Mouse (Mus musculus): ENCODE results near the gene Rreb1. TPM values are rescaled to one million over a fixed set of nuclear protein-coding genes. Genes with fewer than 3 reads are reported as not detected.

The Rreb1 gene
- polyA plus RNA-seq, 1 experiment from 2014 or later: 6.1 TPM

GRCm38 (mm10) chr13:37967052-37967437, 188.8 kb downstream of the Rreb1 start:
- Histone ChIP-seq H3K9ac (no peak overlapping the region), H3K27ac (peak overlapping the region; percentile 74), H3K4me2 (replicated peaks) (no peak overlapping the region; the same call in 1 of the 2 replicates), H3K4me1 (peaks cover 32% of the 10 kb centered on the region), H3K36me3 (no peaks in the 10 kb centered on the region), H3K27me3 (peaks cover 15% of the 10 kb centered on the region; the same call in 1 of the 2 replicates), H3K9me3 (replicated peaks) (no peaks in the 10 kb centered on the region), H3K4me3 (no peak overlapping the region)
- 0 out of 2 replicates have a peak, but pooled peaks have one; percentile 39 for ATAC-seq (ENCODE audit: low FRiP score)
- WGBS: 36% methylated on average over 12 of the region's 12 CpGs

GRCm38 (mm10) chr13:37967565-37967964, 189.4 kb downstream of the Rreb1 start:
- Histone ChIP-seq H3K4me1 (peaks cover 32% of the 10 kb centered on the region), H3K27me3 (peaks cover 15% of the 10 kb centered on the region; the same call in 1 of the 2 replicates), H3K27ac (peak overlapping the region; percentile 74), H3K9ac (no peak overlapping the region), H3K36me3 (no peaks in the 10 kb centered on the region), H3K9me3 (replicated peaks) (no peaks in the 10 kb centered on the region), H3K4me3 (no peak overlapping the region), H3K4me2 (replicated peaks) (no peak overlapping the region; the same call in 1 of the 2 replicates)
- 51% methylated on average over 10 of the region's 10 CpGs for WGBS
- no peak for ATAC-seq (ENCODE audit: low FRiP score)

GRCm38 (mm10) chr13:37969337-37969736, 191.1 kb downstream of the Rreb1 start:
- Histone ChIP-seq H3K9ac (no peak overlapping the region; the same call in 1 of the 2 replicates), H3K4me2 (replicated peaks) (no peak overlapping the region), H3K4me3 (no peak overlapping the region), H3K27me3 (peaks cover 7% of the 10 kb centered on the region; the same call in 1 of the 2 replicates), H3K27ac (no peak overlapping the region), H3K9me3 (replicated peaks) (no peaks in the 10 kb centered on the region), H3K36me3 (no peaks in the 10 kb centered on the region), H3K4me1 (peaks cover 23% of the 10 kb centered on the region)
- WGBS: 8% methylated on average over 14 of the region's 14 CpGs
- no peak for ATAC-seq (ENCODE audit: low FRiP score)

DNA sequence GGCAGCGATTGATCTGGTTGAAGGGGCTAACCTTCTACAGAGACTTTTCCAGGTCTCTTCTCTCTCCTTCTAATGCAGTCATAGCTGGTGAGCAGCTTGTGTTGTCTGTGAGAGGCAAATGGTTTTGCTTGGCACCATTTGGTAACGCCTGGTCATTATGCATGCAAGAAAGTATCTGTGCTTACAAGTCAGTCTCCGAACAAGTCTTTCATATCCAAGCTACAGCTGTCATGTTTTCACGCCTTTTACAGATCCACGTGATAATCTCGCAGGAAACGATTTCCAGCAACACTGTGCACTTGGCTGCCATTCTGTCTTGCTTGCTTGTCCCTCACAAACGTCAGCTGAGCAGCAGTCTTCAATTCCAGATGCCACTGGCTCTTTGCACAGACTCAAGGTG, 191.8 kb downstream of the Rreb1 start:
- Histone ChIP-seq H3K4me1 (peaks cover 19% of the 10 kb centered on the region), H3K36me3 (no peaks in the 10 kb centered on the region), H3K4me3 (no peak overlapping the region), H3K4me2 (replicated peaks) (no peak overlapping the region), H3K9me3 (replicated peaks) (no peaks in the 10 kb centered on the region), H3K27ac (no peak overlapping the region), H3K27me3 (0 out of 2 replicates have a peak, but pooled peaks cover under 1% of the 10 kb centered on the region), H3K9ac (no peak overlapping the region)
- no peak for ATAC-seq (ENCODE audit: low FRiP score)
- WGBS: 69% methylated on average over 8 of the region's 8 CpGs

GRCm38 (mm10) chr13:37970887-37971530, 192.8 kb downstream of the Rreb1 start:
- Histone ChIP-seq H3K36me3 (no peaks in the 10 kb centered on the region), H3K27me3 (no peaks in the 10 kb centered on the region), H3K4me1 (peaks cover 16% of the 10 kb centered on the region), H3K9ac (no peak overlapping the region), H3K27ac (no peak overlapping the region), H3K4me3 (no peak overlapping the region), H3K4me2 (replicated peaks) (no peak overlapping the region), H3K9me3 (replicated peaks) (no peaks in the 10 kb centered on the region)
- no peak for ATAC-seq (ENCODE audit: low FRiP score)
- WGBS: 89% methylated on average over 11 of the region's 11 CpGs

GRCm38 (mm10) chr13:37974036-37974435, 195.8 kb downstream of the Rreb1 start:
- Histone ChIP-seq H3K9me3 (replicated peaks) (no peaks in the 10 kb centered on the region), H3K9ac (no peak overlapping the region), H3K27me3 (no peaks in the 10 kb centered on the region), H3K36me3 (peaks cover 18% of the 10 kb centered on the region), H3K4me1 (no peaks in the 10 kb centered on the region), H3K4me3 (no peak overlapping the region), H3K27ac (no peak overlapping the region), H3K4me2 (replicated peaks) (no peak overlapping the region)
- 82% methylated on average over 6 of the region's 6 CpGs for WGBS
- ATAC-seq (ENCODE audit: low FRiP score): no peak

DNA sequence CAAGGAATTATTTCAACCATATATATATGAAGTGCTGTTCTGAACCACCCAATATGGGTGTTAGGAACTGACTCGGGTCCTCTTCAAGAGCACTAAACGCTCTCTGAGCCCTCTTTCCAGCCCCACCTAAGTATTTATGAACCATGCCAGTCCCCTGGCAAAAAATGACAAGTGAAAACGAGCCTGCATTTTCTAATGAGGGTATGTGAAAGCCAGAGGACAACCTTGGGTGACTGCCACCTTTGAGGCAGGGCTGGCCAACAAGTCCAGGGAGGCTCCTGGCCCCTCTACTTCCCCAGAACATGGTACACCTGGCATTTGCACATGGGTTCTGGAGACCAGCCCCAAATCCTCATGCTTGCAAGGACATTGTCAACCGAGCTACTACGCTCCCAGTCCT, 196.5 kb downstream of the Rreb1 start:
- Histone ChIP-seq H3K36me3 (peaks cover 25% of the 10 kb centered on the region), H3K4me2 (replicated peaks) (no peak overlapping the region), H3K9ac (no peak overlapping the region), H3K9me3 (replicated peaks) (no peaks in the 10 kb centered on the region), H3K4me1 (no peaks in the 10 kb centered on the region), H3K27ac (no peak overlapping the region), H3K27me3 (no peaks in the 10 kb centered on the region), H3K4me3 (no peak overlapping the region)
- ATAC-seq (ENCODE audit: low FRiP score): no peak
- 93% methylated on average over 5 of the region's 5 CpGs for WGBS

DNA sequence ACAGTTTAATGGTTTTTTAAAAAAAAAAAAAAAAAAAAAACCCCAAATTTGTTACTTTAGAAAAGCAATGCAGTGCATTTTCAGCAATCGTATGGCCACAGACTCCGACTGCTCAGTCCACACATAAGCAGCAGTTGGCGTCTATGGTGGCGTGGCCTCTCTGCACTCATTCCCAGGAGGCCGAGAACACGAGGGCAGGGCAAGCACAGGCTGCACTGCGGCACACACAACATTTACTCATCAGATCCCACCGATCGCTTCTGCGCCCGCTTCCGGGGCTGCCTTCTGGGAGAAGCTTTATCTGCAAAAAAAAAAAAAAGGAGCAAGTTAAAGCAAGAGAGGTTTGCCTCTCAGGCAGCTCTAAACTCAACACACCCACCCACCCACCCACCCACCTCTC, 201.3 kb downstream of the Rreb1 start:
- no peak overlapping the region for H3K4me3 ChIP-seq
- H3K9me3 ChIP-seq (replicated peaks): no peaks in the 10 kb centered on the region
- H3K27me3 ChIP-seq: no peaks in the 10 kb centered on the region
- peaks cover 66% of the 10 kb centered on the region for H3K36me3 ChIP-seq
- no peak overlapping the region for H3K9ac ChIP-seq
- ATAC-seq (ENCODE audit: low FRiP score): no peak
- no peaks in the 10 kb centered on the region for H3K4me1 ChIP-seq
- H3K4me2 ChIP-seq (replicated peaks): no peak overlapping the region
- WGBS: 93% methylated on average over 12 of the region's 12 CpGs
- no peak overlapping the region for H3K27ac ChIP-seq

DNA sequence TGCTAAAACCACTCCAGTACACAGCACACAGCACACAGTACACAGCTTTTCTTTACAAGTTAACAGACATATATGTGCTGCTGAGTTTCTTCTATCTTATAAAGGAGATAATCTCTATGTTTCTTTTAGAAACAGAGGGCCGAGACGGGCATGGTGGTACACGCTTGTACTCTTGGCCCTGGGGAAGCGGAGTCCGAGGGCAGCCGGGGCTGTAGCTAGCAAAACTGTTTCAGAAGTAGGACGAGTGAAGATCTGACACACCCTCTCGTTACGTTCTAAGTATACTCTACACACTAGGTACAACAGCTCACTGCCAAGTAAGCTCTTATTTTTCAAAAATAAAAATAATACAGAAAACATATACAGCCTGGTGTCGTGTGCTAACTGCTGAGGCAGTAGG, 202.1 kb downstream of the Rreb1 start:
- H3K27ac ChIP-seq: no peak overlapping the region
- no peak for ATAC-seq (ENCODE audit: low FRiP score)
- H3K4me3 ChIP-seq: no peak overlapping the region
- no peaks in the 10 kb centered on the region for H3K4me1 ChIP-seq
- H3K4me2 ChIP-seq (replicated peaks): no peak overlapping the region
- peaks cover 72% of the 10 kb centered on the region for H3K36me3 ChIP-seq
- H3K9me3 ChIP-seq (replicated peaks): no peaks in the 10 kb centered on the region
- 96% methylated on average over 10 of the region's 10 CpGs for WGBS
- H3K27me3 ChIP-seq: no peaks in the 10 kb centered on the region
- no peak overlapping the region for H3K9ac ChIP-seq

DNA sequence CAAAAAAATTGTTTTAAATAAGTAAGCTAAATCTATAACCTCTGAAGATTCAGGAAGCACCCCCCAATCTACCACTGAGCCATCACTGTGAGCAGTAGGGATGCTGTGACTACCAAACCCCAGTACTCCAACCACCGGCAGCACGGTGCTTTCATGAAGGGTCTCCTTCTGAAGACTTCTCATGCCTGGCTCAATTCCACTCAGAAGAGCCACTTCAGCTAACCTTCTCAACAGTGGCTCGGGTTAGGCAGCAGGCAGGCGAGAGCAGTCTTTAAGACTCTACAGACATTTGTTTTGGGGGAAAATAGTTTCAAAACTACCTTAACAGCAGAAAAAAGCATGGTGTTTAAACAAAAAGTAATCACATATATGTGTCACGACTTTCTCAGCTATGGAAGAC, 202.9 kb downstream of the Rreb1 start:
- ATAC-seq (ENCODE audit: low FRiP score): no peak
- Histone ChIP-seq H3K4me3 (no peak overlapping the region), H3K4me2 (replicated peaks) (no peak overlapping the region), H3K27me3 (no peaks in the 10 kb centered on the region), H3K27ac (no peak overlapping the region), H3K36me3 (peaks cover 77% of the 10 kb centered on the region), H3K9ac (no peak overlapping the region), H3K4me1 (no peaks in the 10 kb centered on the region), H3K9me3 (replicated peaks) (no peaks in the 10 kb centered on the region)
- WGBS: 94% methylated on average over 5 of the region's 5 CpGs

DNA sequence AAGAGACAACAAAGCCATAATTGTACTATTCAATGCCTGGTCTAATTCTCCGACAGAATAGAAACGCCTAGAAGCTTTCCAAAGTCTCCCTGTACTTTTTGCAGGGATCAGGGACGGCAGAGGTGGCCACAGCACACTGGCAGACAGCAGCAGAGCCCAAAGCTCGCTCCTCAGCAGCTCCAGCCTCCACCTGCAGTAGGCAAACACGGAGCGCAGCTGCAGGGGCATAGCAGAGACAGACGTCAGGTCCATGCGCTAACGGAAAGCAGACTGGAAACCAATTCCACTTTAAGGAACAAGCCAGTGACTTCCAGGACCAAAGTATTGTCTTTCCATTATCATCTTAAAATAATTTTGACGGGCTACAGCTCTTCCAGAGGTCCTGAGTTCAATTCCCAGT, 208.0 kb downstream of the Rreb1 start:
- H3K36me3 ChIP-seq: peaks cover 90% of the 10 kb centered on the region
- WGBS: 82% methylated on average over 10 of the region's 10 CpGs
- no peak overlapping the region for H3K4me3 ChIP-seq
- no peaks in the 10 kb centered on the region for H3K9me3 ChIP-seq (replicated peaks)
- no peaks in the 10 kb centered on the region for H3K27me3 ChIP-seq
- H3K4me1 ChIP-seq: no peaks in the 10 kb centered on the region
- no peak overlapping the region for H3K9ac ChIP-seq
- ATAC-seq (ENCODE audit: low FRiP score): no peak
- H3K4me2 ChIP-seq (replicated peaks): no peak overlapping the region
- H3K27ac ChIP-seq: no peak overlapping the region

DNA sequence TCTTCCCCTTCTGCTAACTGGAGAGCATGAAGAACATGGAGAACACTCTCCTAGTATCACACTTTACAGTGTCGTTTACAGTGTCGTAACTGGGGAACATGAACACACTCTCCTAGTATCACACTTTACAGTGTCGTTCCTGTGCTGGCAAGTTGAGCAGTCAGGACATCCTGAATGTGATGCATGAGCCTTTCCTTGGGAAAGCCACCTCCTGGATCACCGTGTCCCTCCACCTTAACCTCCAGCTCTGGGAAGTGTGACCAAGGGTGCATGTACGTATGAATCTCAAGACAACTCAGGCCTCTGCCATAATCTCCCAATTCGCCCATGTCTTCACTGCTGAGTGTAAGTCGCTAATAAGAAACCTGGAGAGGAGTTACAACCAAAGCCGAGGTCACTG, 211.5 kb downstream of the Rreb1 start:
- no peaks in the 10 kb centered on the region for H3K27me3 ChIP-seq
- peaks cover 62% of the 10 kb centered on the region for H3K36me3 ChIP-seq
- H3K4me3 ChIP-seq: no peak overlapping the region
- 94% methylated on average over 8 of the region's 8 CpGs for WGBS
- ATAC-seq (ENCODE audit: low FRiP score): no peak
- no peak overlapping the region for H3K9ac ChIP-seq
- no peak overlapping the region for H3K4me2 ChIP-seq (replicated peaks)
- H3K27ac ChIP-seq: no peak overlapping the region
- peaks cover 9% of the 10 kb centered on the region for H3K4me1 ChIP-seq
- H3K9me3 ChIP-seq (replicated peaks): no peaks in the 10 kb centered on the region

DNA sequence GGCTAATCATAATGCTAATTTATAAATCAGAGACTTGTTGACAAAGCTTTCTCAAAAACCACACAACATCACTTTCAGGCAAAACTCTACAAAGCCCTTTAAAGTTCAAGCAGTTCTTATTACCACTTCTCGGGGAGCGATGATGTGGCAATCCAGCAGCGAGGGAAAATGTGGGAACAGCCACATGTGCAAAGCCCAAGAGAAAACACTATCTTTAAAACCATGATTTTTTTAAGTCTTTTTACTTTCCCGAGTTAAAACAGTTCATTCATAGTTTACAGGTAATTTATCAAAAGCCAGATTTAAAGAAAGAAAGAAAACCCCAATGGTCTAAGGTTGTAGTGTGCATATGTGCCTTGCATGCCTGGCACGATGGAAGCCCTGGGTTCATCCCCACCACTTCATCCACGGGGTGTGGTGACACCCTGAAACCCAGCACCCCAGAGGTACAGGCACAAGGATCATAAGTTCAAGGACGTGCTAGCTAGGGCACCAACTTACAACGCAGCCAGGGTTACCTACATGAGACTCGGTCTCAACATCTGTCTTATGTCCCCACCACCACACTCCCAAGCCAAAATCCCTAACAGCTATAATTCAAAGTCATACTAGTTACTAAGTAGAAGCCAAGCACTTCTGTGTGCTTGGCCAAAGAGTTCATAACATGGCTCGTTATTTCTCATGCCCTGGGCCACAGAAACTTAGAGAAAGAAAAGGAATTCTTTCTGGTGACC, 214.6 kb downstream of the Rreb1 start:
- 15% methylated on average over 10 of the region's 10 CpGs for WGBS
- Histone ChIP-seq H3K27ac (no peak overlapping the region), H3K27me3 (no peaks in the 10 kb centered on the region), H3K4me2 (replicated peaks) (peak overlapping the region; percentile 83), H3K9me3 (replicated peaks) (no peaks in the 10 kb centered on the region), H3K36me3 (peaks cover 35% of the 10 kb centered on the region), H3K9ac (peak overlapping the region; percentile 93), H3K4me1 (peaks cover 9% of the 10 kb centered on the region), H3K4me3 (peak overlapping the region; percentile 95)
- no peak for ATAC-seq (ENCODE audit: low FRiP score)
